Mouse (Mus musculus) olfactory bulb, adult 2 months (tissue): ENCODE results near the gene Htr3b. TPM values are rescaled to one million over a fixed set of nuclear protein-coding genes. Genes with fewer than 3 reads are reported as not detected.

Source experiments
- H3K27ac ChIP-seq: fragments of 200-500 bp; 2 replicates; pipeline ENCODE4 v1.5.1; 2012; ENCODE audit warnings: low read depth, low read length; ENCODE audit not compliant: insufficient read depth
- H3K4me1 ChIP-seq: fragments of 200-500 bp; 2 replicates; pipeline ENCODE4 v1.6.1; 2012; ENCODE audit warnings: low read length; ENCODE audit not compliant: control insufficient read depth, insufficient read depth
- H3K4me3 ChIP-seq: fragments of 200-500 bp; 2 replicates; pipeline ENCODE4 v1.5.1; 2012; ENCODE audit warnings: mild to moderate bottlenecking, low read depth, low read length, moderate library complexity; ENCODE audit not compliant: insufficient read depth
- CTCF ChIP-seq: fragments of 200-500 bp; IDR thresholded peaks from 2 replicates; pipeline ENCODE4 v1.5.1; 2012; ENCODE audit warnings: low read depth, mild to moderate bottlenecking, low read length, moderate library complexity; ENCODE audit not compliant: insufficient read depth
- POLR2A ChIP-seq: fragments of 200-500 bp; IDR thresholded peaks from 2 replicates; pipeline ENCODE4 v1.6.1; 2012; ENCODE audit warnings: mild to moderate bottlenecking, low read depth, low read length, moderate library complexity; ENCODE audit not compliant: insufficient read depth
- WGBS: fragments of 180-500 bp; shearing (Covaris S2); methylation state at CpG from one replicate; pipeline ENCODE4 v1.1.7; 2018; 5-methylcytosine and 5-hydroxymethylcytosine counted together
- polyA plus RNA-seq: library from polyadenylated mRNA; stranded (reverse); fragments of >200 nt; gene quantifications from 2 replicates; pipeline ENCODE4 v1.2.4, GENCODE M21; 2012; ENCODE audit warnings: low replicate concordance; ENCODE audit not compliant: missing spikeins, insufficient read depth, insufficient read length

Gene Htr3b
- polyA plus RNA-seq, 1 experiment: not detected

DNA sequence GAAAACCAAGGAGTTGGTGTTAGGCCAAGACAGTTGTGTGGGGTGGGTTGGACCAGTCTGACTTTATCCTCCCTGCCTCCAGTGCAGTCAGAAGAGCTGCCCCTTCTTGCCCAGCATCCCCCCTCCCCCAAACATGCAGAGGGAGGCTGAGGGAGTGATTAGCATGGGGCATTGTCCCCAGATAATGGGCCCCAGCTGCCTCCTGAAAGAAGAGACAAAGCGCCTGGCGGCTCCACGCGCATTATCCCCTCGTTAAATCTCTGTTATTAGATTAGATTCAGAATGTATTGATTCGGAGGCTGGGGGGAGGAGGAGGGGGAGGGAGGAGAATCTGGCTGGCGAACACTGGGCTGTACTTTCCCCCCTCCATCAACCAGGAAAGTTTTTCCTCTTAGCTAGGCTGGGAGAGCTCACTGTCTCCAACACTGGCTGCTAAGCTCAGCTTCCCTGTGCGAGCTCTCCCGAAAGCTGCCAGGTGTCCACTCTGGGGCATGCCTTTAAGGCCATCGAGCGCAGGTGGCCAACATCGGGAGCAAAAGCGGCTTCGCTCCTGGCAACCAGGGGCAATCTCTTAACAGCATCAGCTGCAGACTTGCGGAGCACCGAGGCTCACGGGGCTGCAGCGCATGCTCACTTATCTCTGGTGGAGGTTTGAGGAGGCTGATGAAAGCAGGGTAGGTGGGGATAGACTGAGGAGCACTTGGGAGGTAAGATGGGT is 68.8 kb downstream of the Htr3b start:
- WGBS: 25% methylated on average over 18 of the region's 18 CpGs
- TF ChIP-seq CTCF (no peak), POLR2A (no peak)
- H3K27ac ChIP-seq: no peak overlapping the region
- peaks cover 9% of the 10 kb centered on the region for H3K4me1 ChIP-seq
- no peak overlapping the region for H3K4me3 ChIP-seq

DNA sequence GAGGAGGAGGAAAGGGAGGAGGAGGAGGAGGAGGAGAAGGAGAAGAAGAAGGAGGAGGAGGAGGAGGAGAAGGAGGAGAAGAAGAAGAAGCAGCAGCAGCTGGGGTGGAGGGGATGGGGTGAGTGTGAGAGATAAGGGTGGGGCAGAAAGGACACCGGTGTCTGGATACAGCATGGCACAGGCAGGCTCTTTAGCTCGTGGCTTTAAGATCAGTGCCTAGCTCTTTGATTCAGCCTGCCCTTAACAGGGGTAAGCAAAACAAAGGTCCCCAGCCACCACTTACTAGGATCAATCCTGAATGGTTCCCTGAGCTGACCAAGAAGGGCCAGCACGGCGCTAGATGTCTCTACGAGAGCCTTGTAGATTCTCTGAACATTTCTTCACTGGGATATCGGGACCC is 70.0 kb downstream of the Htr3b start:
- H3K4me1 ChIP-seq: peaks cover 9% of the 10 kb centered on the region
- whole genome bisulfite sequencing: 65% methylated on average over 6 of the region's 6 CpGs
- TF ChIP-seq CTCF (no peak), POLR2A (no peak)
- H3K4me3 ChIP-seq: no peak overlapping the region
- no peak overlapping the region for H3K27ac ChIP-seq

DNA sequence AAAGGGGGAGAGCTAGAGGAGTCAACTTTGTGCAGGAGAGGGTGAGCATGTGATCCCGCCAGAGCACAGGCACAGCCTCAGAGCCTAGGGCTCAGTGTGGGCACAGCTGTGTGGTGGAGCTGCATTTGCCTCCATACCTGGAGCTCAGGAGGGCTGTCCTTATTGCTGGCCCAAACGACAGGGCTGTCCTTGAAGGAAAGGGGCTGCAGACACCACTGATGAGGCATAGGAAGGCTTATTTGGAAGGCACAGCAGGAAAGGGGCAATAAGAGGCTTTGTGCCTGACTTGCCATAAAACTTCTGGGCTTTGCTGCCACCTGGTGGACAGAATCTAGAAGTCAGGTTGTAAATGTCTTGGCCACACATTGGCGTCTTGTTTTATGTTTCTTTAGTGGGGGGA is 70.8 kb downstream of the Htr3b start:
- H3K4me3 ChIP-seq: no peak overlapping the region
- H3K27ac ChIP-seq: no peak overlapping the region
- WGBS: 24% methylated on average over 3 of the region's 3 CpGs
- H3K4me1 ChIP-seq: peaks cover 9% of the 10 kb centered on the region
- TF ChIP-seq CTCF (no peak), POLR2A (no peak)

DNA sequence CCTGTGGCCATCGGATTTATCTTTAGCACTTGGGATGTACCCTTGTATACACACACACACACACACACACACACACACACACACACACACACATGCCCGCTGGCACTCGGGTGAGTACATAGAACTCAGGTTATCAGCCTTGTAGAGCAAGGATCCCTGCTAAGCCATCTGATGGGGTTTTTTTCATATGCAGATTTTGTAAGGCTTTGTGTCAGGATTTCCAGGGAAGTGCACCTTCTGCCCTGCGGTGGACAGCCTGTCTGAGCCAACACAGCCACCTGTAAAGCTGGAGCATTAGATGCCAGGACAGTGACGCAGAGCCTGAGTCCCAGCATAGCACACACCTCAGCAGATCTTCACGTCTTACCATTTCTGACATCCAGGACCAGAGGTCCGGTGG is 75.7 kb downstream of the Htr3b start:
- Histone ChIP-seq H3K4me3 (no peak overlapping the region), H3K27ac (no peak overlapping the region), H3K4me1 (peaks cover 3% of the 10 kb centered on the region)
- TF ChIP-seq POLR2A: no peak
- TF ChIP-seq CTCF: no peak
- 81% methylated on average over 7 of the region's 7 CpGs for WGBS

Other genes with a start within 250 kb of the Htr3b start
- gene Zbtb16, start 128.8 kb downstream of the Htr3b start, polyA plus RNA-seq: not detected in 2 replicates
- gene Htr3a, start 53.9 kb downstream of the Htr3b start, polyA plus RNA-seq: not detected in 2 replicates
- not detected in 2 replicates for gene Usp28, start 20.4 kb upstream of the Htr3b start, polyA plus RNA-seq
- gene Zw10, start 90.6 kb upstream of the Htr3b start, polyA plus RNA-seq: not detected in 2 replicates
- not detected in 2 replicates for gene Tmprss5, start 116.3 kb upstream of the Htr3b start, polyA plus RNA-seq